Mouse (Mus musculus): ENCODE measurements around the gene Efcab11.

Gene Efcab11

GRCm38 (mm10) chr12:99795921-99796320 lies 88.3 kb downstream of the Efcab11 start:
- DNase-seq, result no peak

GRCm38 (mm10) chr12:99794792-99795620 lies 89.2 kb downstream of the Efcab11 start:
- DNase-seq, result no peak

GRCm38 (mm10) chr12:99794158-99794515 lies 90.1 kb downstream of the Efcab11 start:
- DNase-seq, result no peak

GRCm38 (mm10) chr12:99793465-99794157 lies 90.6 kb downstream of the Efcab11 start:
- no peak for DNase-seq

- DNase-seq, result peak; percentile 20
These were observed 94.8 kb downstream of the Efcab11 start for GRCm38 (mm10) chr12:99789283-99789960.

GRCm38 (mm10) chr12:99781774-99782173 lies 102.5 kb downstream of the Efcab11 start:
- no peak for DNase-seq

GRCm38 (mm10) chr12:99780396-99780795 lies 103.8 kb downstream of the Efcab11 start:
- DNase-seq, result no peak

GRCm38 (mm10) chr12:99779908-99780307 lies 104.3 kb downstream of the Efcab11 start:
- no peak for DNase-seq

GRCm38 (mm10) chr12:99776497-99777139 lies 107.6 kb downstream of the Efcab11 start:
- DNase-seq, result no peak

- no peak for DNase-seq
These were observed 109.4 kb downstream of the Efcab11 start for GRCm38 (mm10) chr12:99774864-99775263.

GRCm38 (mm10) chr12:99773636-99774193 lies 110.5 kb downstream of the Efcab11 start:
- DNase-seq, result no peak

GRCm38 (mm10) chr12:99771018-99771417 lies 113.2 kb downstream of the Efcab11 start:
- no peak for DNase-seq

GRCm38 (mm10) chr12:99769626-99770025 lies 114.6 kb downstream of the Efcab11 start:
- no peak for DNase-seq

- DNase-seq, result no peak
These were observed 116.5 kb downstream of the Efcab11 start for GRCm38 (mm10) chr12:99767691-99768090.

- no peak for DNase-seq
These were observed 118.3 kb downstream of the Efcab11 start for GRCm38 (mm10) chr12:99765979-99766378.

- no peak for DNase-seq
These were observed 120.2 kb downstream of the Efcab11 start for GRCm38 (mm10) chr12:99764053-99764452.

- no peak for DNase-seq
These were observed 126.3 kb downstream of the Efcab11 start for GRCm38 (mm10) chr12:99757754-99758526.

GRCm38 (mm10) chr12:99756914-99757687 lies 127.1 kb downstream of the Efcab11 start:
- no peak for DNase-seq

GRCm38 (mm10) chr12:99756213-99756612 lies 128.0 kb downstream of the Efcab11 start:
- no peak for DNase-seq

GRCm38 (mm10) chr12:99752986-99753385 lies 131.3 kb downstream of the Efcab11 start:
- no peak for DNase-seq

- DNase-seq, result no peak
These were observed 134.8 kb downstream of the Efcab11 start for GRCm38 (mm10) chr12:99749391-99749790.

Measured in lung, postnatal 14 days (tissue).